Mouse (Mus musculus) cerebellum, adult 11-12 months (tissue): ENCODE data around the gene Inpp5d.
"Not testable (repeated sequence)": the region's sequence is repeated elsewhere in the genome, so short reads cannot be mapped to it uniquely, and the experiment has no call there.

Experiments
- DNase-seq: peaks from one replicate; pipeline ENCODE4 v3.0.0; 2022

The Inpp5d gene

GRCm38 (mm10) chr1:87658937-87659617, 39.0 kb downstream of the Inpp5d start:
- DNase-seq, result no peak

- no peak for DNase-seq
Measured at GRCm38 (mm10) chr1:87659618-87659960, 39.5 kb downstream of the Inpp5d start.

DNA sequence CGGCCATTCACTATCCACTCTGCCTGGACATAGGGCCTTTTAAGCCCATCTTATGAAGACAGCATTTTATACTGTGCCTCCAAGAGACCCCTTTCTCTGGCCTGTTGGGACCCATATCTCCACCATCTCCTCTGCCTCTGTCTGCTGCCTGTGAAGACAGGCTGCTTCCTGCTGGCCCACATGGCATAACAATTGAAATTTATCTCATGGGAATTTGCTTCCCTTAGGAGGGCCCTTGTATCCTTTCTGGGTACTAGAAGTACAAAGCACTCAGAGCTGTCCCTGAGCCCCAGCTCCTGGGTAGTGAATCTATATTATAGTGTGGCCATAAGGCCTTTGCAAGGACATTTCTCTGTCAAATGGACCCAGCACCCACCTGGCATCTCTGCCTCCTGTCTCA, 40.6 kb downstream of the Inpp5d start:
- no peak for DNase-seq

DNA sequence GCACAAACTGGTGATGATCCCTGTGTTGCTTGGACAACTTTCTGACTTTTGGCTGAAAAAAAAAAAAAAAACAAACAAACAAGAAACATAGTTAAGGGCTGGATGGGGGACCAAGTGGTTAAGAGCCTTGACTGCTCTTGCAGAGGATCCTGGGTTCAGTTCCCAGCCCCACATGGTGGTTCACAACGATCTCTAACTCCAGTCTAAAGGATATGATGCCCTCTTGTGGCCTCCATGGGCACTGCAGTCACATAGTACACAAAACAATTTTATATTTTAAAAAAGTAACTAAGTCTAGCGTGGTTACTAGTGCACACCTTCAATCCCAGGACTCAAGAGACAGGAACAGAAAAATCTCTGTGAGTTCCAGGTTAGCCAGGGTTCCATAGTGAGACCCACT, 43.9 kb downstream of the Inpp5d start:
- no peak for DNase-seq

DNA sequence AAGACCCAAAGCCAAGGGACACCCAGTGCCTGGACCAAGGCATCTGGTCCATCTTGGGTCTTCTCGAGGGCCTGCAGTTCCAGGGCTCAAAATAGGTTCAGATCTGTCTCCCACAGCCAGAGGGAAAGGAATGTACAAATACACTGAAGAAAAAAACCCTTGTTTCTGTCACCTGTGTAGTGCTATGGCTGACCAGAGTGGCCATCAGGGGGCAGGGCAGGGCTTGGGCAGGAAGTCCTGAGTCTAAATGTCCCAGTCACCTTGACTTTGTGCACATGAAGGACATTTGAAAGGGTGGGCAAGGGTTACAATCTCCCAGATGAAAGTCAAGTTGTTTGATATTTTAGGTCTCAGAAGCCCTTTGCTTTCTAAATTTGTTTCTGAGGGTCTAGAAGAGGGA, 46.9 kb downstream of the Inpp5d start:
- no peak for DNase-seq

GRCm38 (mm10) chr1:87668300-87668699, 48.2 kb downstream of the Inpp5d start:
- DNase-seq, result no peak

- no peak for DNase-seq
Measured at GRCm38 (mm10) chr1:87671483-87671882, 51.4 kb downstream of the Inpp5d start.

GRCm38 (mm10) chr1:87673822-87674604, 53.9 kb downstream of the Inpp5d start:
- no peak for DNase-seq

GRCm38 (mm10) chr1:87676006-87676405, 55.9 kb downstream of the Inpp5d start:
- DNase-seq, result no peak

- DNase-seq, result no peak
Measured at GRCm38 (mm10) chr1:87679089-87679488, 59.0 kb downstream of the Inpp5d start.

GRCm38 (mm10) chr1:87680950-87681349, 60.8 kb downstream of the Inpp5d start:
- no peak for DNase-seq

DNA sequence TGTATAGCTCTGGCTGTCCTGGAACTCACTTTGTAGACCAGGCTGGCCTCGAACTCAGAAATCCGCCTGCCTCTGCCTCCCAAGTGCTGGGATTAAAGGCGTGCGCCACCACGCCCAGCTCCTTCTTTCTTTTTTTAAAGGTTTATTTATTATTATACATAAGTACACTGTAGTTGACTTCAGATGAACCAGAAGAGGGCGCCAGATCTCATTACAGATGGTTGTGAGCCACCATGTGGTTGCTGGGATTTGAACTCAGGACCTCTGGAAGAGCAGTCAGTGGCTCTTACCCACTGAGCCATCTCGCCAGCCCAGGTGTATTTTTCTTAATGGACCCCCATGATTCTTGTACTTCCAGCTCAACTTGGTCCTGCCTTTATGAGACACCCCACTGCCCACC, 62.4 kb downstream of the Inpp5d start:
- not testable (repeated sequence) for DNase-seq

DNA sequence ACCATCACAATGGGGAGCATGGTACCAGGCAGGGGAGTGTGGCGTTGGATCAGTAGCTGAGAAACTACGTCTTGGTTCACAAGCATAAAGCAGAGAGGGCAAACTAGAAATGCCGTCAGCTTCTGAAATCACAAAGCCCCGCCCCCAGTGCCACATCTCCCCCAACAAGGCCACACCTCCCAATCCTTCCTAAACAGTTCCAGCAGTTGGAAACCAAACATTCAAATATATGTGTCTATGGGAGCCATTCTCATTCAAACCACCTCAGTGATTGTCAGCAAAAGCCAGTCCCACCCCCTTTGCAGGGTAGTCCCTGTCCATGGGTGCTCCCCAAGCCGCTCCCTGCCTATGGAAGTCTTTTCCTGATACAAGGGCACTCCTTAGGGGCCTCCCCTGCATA, 64.0 kb downstream of the Inpp5d start:
- no peak for DNase-seq

GRCm38 (mm10) chr1:87684791-87685190, 64.7 kb downstream of the Inpp5d start:
- no peak for DNase-seq

GRCm38 (mm10) chr1:87686351-87686750, 66.2 kb downstream of the Inpp5d start:
- DNase-seq, result no peak

- no peak for DNase-seq
Measured at GRCm38 (mm10) chr1:87687009-87687408, 66.9 kb downstream of the Inpp5d start.

DNA sequence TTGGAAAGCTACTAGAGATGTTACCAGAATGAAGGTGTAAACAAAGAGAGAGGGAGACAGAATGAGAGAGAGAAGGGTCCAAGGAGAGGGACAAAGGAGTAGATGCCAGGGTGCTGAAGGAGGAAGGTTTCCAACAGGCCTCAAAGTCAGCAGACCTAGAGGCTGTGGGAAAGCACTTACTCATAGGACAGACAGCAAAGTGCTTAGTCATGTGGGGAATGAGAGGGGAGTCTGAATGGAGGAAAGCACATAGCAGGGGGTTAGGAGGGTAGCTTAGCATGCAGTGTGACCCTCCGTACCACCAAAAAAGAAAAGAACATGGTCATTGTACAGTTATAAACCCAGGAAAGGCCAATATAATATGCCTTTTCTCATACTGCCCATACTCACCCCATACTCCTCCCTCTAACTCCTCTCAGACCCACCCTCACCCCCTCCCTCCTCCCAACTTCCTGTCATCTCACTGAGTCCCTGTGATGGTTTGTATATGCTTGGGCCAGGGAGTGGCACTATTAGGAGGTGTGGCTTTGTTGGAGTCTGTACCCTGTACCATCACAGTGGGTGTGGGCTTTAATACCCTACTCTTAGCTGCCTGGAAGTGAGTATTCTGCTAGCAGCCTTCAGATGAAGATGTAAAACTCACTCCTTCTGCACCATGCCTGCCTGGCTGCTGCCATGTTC, 69.7 kb downstream of the Inpp5d start:
- DNase-seq, result no peak

DNA sequence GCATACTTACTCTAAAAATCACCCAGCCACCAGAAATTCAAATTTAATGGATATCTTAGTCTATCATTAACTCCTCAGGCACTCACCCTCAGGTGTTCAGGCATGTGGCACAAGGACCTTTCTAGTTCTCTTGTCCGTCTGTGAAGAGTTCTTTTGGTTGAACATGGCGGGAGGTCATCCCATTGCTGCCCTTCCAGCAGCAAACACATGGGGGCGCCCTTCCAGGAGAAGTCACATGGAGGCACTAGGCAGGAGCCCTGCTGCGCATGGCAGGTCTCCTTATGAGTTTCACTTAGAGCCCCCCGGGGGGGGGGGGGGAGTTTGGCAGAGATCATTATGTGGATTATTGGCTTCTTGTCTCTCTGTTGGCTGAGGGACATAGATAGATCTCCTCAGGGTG, 76.2 kb downstream of the Inpp5d start:
- no peak for DNase-seq

DNA sequence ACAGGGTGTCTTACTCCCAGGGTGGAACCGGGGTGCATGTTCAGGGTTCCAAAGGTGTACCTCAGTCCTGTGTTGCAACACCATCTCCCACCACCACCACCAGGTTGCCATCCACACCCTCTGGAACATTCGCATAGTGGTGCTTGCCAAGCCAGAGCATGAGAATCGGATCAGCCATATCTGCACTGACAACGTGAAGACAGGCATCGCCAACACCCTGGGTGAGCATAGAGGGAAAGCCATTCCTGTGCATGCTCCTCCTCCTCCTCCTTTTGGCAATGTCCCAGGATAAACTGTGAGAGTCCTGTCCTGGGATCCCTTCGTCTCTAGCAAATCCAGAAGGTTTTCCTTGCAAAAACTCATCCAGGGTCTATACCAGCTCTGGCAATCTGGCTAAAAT, 77.9 kb downstream of the Inpp5d start:
- DNase-seq, result no peak

DNA sequence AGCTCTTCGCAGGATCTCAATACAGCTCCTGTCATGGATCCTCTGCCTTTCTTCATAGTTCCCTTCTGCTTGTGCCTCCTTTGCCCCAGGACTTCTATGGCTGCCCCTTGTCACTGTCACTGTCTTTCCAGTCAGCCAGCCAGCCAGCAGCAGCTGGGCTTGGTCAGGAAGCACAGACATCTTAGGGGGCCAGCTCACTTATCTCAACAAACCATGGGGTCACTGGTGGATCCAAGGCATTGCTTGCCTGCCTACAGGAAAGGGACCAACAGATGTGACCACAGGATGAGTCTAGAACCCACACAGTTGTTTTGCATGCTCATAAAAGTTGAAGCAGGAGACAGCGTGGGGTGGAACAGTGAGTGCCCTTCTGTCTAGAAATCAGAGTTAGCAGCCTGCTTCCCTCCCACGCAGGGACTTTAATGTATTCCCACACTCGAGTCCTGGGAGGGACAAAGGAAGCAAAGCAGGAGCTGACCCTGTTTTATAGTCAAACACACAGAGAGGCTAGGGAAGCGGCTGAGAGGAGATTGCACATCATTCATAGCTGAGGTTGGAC, 79.9 kb downstream of the Inpp5d start:
- DNase-seq, result no peak

DNA sequence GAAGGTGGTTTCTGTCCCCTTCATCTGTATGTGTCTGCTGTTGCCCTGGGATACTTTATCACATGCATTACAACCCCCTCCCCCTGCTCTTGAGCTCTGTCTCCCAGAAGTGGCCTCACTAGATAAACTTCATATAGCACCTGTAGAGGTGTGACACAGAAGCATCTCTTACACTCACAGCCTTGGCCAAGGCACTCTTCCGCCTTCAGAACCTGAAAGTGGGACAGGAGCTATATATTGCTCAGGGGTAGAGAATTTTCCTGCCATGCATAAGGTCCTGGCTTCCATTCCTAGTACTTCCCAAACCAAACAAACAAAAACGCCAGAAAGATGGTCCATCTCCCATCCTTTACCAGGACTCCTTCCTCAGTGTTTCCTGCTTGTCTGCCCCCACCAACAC, 84.1 kb downstream of the Inpp5d start:
- DNase-seq, result no peak

DNA sequence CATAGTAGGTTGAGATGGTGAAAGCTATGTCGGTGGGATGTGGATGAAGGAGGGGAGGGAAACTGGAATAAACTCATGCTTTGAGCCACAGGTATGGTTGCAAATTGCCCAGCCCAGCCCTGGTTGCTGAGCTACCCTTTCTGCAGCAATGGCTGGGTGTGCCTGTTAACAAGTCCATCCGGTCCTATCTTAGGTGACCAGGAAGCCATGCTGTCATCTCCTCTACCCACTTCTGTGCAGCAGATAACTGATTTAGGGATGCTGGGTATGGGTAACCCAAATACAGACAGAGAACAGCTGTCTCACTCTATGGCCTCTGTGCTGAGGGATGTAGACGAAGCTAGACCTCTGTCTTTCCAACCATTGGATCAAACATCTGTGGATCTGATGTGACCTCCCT, 86.2 kb downstream of the Inpp5d start:
- no peak for DNase-seq

GRCm38 (mm10) chr1:87709020-87709419, 88.9 kb downstream of the Inpp5d start:
- no peak for DNase-seq
